Mouse (Mus musculus) gastrocnemius, postnatal 10 days (tissue): Measurements from ENCODE around the gene Lrrc4b. TPM values are rescaled to one million over a fixed set of nuclear protein-coding genes. Genes with fewer than 3 reads are reported as not detected.

Experiments used
- DNase-seq: peaks from one replicate; pipeline ENCODE4 v3.0.0; 2021; ENCODE audit warnings: mixed read lengths
- total RNA-seq, 2 experiments: library from RNA; stranded (reverse); gene quantifications; 2 replicates each; pipeline ENCODE4 v1.2.3; 2021

Gene Lrrc4b
- total RNA-seq, 2 experiments from 2014 or later, result 1.9 to 2.5 TPM

DNA sequence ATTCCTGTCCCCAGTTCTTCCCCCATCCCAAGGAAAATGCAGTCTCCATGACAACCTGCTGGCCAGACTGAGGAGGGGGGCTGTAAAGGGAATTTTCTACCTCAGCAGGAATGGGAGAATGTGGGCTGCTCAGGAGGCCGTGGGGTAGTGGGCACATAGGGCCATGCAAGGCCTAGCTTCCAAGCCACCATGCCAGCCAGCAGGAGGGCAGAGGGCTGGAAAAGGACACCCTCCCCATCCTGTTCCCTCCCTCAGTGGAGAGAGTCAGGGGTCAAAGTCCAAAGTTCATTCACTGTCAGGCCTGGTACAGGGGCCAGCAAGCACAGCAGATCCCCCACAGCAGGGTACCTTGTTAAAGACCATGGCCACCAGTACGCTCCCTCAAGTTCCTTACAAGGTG lies 36.3 kb downstream of the Lrrc4b start, which contains the start of gene Aspdh:
Gene Aspdh (plus strand): TSS at position 281 of the 400 bp plus-strand sequence.
- DNase-seq, result no peak

DNA sequence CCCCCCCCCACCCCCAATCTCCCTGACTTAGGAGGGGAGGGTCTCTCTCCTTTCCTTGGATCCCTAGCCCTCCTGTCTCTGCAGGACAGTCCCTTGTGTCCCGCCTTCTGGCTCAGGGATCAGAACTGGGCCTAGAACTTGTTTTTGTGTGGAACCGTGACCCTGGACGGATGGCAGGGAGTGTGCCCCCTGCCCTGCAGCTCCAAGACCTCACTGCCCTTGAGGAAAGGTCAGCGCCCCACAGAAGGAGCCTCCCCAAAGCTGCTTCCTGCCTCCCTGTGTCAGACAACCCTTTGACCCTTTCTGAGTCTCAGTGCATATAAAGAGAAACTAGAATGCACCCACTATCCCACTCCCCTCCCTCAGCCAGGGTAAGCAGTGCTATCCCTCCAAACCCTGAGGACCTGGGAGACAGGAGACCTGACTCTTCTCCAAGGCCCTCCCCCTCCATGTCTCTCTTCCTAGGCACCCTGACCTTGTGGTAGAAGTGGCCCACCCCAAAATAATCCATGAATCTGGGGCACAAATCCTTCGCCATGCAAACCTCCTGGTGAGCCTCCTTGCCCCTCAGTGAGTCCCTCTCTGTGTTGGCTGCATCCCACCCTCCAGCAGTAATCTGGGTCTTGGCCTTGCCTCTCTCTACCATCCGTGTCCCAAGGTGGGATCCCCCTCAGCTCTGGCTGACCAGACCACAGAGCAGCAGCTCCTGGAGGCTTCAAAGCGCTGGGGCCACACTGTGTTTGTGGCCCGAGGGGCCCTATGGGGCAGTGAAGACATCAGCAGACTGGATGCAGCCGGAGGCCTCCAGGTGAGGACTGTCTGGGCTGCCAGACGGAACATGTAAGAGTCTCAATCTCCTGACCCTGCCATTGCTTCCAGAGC lies 37.4 kb downstream of the Lrrc4b start:
- no peak for DNase-seq

- DNase-seq, result no peak
Measured at GRCm38 (mm10) chr7:44466888-44467311, 38.1 kb downstream of the Lrrc4b start.

GRCm38 (mm10) chr7:44467811-44468411 lies 39.1 kb downstream of the Lrrc4b start, which contains the start of gene Josd2:
TSS of gene Josd2 (plus strand) at chr7:44467980.
- DNase-seq, result peak; percentile 87

- peak; percentile 10 for DNase-seq
Measured at GRCm38 (mm10) chr7:44468644-44469285, 39.9 kb downstream of the Lrrc4b start.

DNA sequence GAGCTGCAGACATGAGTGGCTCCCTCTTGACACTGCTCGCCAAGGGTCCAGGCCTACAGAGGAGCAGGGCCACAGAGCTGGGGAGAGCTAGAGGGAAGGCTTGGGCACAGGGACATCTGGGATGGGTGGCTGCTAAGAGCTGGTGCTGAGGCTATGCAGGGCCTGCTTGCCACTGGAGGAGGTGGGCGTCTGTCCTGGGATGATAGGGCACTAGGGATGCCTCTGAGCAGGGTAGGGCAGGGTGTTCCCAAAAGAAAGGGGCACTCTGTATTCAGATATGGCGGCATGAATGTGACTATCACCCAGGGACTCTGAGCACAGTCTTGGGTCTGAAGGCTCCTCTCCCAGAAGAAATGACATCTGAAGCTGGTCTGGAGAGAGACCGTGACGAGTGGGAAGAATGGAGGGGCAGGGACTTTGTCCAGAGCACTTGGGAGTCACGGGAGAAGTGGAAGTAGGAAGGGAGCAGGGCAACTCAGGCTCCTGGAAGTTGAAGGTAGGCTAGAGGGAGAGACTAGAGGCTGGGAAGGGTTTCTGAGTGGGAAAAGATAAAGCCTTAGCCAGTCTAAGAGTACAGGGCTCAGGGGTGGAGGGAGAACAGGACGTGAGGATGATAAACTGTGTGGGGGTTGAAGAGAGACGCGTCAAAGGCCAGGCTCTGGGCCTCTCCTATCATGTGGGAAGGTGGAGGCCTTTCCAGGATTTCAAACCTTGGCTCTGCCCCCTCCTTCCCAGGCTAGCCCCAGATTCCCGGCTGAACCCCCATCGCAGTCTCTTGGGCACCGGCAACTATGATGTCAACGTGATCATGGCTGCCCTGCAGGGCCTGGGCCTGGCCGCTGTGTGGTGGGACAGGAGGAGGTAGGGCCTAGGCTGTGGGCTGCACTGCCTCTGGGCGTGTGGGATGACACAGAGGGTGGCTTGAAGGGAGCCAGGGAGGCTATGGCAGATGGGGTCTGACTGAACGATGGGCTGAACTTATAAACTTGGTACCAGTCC lies 41.2 kb downstream of the Lrrc4b start:
- no peak for DNase-seq

- peak; percentile 11 for DNase-seq
Measured at GRCm38 (mm10) chr7:44470696-44471612, 42.1 kb downstream of the Lrrc4b start.

- peak; percentile 47 for DNase-seq
Measured at GRCm38 (mm10) chr7:44471880-44472557, 43.2 kb downstream of the Lrrc4b start.

GRCm38 (mm10) chr7:44472558-44472885 lies 43.7 kb downstream of the Lrrc4b start:
- peak; percentile 42 for DNase-seq

DNA sequence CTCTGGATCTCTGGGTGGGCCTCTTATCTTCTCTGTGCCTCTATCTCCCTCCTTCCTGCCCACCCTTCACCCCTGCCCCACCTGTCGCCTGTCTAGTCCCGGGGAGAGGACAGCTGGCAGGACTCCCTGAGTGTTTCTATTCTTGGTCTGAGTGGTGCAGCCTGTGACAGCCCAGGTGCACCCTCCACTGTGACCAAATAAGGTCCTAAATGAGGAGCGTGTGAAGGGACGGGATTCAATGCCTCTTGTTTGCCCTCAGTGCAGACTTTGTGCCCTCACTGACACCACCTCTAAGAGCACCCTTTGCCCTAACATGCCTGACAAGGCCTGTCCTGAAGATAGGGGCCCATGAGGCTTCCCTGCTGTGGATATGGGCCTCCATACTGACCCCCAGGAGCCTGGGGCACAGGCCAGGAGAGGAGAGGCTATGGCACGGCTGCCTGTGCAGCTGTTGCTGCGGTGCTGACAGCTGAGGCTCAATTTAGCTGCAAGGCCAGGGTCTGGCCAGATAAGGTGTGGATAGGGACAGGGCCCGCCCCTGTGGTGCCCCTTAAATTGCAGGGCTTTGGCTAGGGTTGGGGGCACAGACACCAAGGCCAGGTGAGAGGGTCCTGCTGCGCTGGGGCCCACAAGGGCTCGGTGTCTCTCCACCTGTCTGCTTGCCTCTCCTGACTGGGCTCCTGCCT lies 44.3 kb downstream of the Lrrc4b start:
- DNase-seq, result peak; percentile 63

DNA sequence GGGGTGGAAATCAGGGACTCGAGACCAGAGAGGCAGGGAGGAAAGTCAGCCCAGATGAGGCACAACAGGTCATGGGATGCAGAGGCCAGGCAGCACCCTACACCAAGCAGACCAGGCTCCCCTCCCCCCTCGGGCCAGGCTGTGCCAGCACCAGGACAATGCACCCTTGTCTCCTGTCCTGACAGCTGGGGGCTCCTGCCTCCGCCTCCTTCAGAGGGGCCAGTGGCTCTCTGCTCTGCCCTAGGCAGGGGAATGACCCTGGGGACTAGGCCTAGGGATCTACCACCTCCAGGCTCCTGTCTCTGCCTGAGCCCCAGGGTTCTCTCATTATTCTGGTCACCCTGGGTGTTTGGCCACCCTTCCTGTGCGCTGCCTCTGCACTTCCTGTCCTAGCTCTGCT lies 45.6 kb downstream of the Lrrc4b start:
- DNase-seq, result peak; percentile 77

GRCm38 (mm10) chr7:44475046-44475614 lies 46.3 kb downstream of the Lrrc4b start:
- DNase-seq, result peak; percentile 8

DNA sequence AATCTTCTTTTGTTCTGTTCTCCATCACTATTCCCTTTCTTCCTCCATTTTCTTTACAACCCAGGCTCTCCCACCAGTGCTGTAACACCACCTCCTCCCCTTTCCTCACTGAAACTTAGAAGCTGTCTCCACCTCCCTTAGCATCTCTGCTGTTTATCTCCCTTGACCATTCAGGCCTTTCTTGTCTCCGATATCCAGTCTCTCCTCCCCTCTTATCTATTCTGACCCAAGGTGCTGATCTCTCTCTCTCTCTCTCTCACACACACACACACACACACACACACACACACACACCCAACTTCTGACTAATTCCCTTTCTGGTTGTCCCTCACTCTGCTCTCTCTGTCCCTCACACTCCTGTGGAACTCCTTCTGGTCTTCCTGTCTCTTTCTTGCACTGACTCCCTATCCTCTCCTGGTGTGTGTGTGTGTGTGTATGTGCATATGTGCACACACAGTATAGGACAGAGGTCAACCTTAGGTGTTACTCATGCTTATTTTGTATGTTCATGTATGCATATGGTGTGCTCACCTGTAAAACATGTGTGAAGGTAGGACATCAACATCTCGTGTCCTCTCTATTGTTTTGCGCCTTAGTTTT lies 54.1 kb downstream of the Lrrc4b start:
- no peak for DNase-seq

GRCm38 (mm10) chr7:44484109-44484508 lies 55.3 kb downstream of the Lrrc4b start:
- no peak for DNase-seq

DNA sequence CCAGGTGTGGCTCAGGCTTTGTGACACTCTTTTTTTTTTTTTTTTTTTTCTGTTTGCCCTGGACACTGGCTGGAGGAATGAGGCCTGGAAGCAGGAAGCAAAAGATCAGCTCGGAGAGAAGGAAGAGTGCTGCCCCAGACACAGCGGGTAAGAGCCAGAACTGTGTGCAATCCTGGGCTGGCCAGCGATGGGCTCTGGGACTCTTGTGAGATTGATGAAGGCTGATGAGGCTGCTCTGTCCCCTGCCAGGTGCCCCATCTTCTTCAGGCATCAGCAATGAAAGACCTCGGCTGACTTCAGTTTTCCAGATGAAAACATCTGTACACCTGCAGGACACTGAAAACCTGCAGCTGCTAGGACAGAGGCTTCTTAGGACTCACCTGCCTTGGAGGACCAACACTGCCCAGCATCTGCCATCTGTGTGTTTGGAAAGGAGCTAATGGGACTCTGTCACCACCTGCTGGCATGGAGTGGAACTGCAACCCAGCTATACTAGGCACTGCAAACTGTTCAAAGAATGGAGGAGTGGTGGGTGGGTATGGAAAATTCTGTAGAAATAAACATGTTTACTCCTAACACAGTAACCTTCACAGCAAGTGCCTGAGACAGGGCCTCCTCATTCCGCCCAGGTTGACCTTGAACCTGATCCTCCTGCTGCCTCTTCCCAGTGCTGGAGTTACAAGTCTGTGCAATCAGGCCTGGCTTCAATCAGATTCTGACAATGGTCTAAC lies 56.2 kb downstream of the Lrrc4b start:
- DNase-seq, result peak; percentile 76

DNA sequence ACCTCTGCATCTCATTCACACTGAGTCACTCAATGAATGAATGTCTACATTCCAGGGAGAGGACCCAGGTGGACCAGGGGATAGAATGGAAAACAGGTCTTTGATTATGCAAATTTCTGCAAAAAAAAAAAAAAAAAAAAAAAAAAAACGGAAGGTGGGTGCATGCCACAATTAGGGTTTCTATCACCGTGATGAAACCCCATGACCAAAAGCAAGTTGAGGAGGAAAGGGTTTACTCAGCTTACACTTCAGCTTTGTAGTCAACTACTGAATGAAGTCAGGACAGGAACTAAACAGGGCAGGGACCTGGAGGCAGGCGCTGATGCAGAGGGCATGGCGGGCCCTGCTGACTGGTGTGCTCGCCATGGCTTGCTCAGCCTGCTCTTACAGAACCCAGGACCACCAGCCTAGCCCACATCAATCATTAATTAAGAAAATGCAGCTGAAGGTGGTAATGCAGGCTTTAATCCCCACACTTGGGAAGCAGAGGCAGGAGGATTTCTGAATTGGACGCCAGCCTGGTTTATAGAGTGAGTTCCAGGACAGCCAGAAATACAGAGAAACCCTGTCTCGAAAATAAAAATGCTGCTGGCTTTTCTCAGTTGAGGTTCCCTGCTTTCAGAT lies 56.9 kb downstream of the Lrrc4b start:
- no peak for DNase-seq

GRCm38 (mm10) chr7:44486927-44487575 lies 58.2 kb downstream of the Lrrc4b start:
- peak; percentile 5 for DNase-seq
